In the genomic region with DNA sequence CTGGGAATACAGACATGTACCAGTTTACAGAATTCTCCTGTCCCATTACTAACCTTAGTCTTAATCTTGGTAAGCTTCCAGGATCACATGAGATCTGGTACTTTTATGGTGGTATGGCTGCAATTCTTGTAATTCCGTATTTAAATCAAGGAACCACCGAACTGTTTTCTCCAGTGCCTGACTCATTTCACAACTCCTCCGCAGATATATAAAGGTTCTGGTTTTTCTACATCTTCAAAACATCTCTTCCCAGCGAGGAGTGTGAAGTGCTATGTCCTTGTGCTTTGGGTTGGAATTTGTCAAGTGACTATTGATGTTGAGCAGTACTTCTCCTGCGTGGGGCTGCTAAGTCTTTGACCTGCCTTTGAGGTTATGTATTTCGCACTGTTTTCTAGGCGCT, we compare ENCODE assay signal across 29 mouse cellular contexts. TPM values are rescaled to one million over a fixed set of nuclear protein-coding genes. Genes with fewer than 3 reads are reported as not detected.
DNase-seq lines count a peak whose midpoint lies in the region; ATAC-seq and TF ChIP-seq lines count a peak whose summit lies in the region.
"Had no signal": no experiment of that assay in that cellular context is flagged by ENCODE, and none has a peak within 500 bp of the region (broad histone marks: within the 10 kb centered on the region; RNA-seq: fewer than 3 reads in every experiment).

No protein-coding gene starts in this region.

- no peak for TF ChIP-seq POLR2A in olfactory bulb, adult 2 months (IDR thresholded peaks at IDR 0.05; ENCODE audit: insufficient read depth, low read depth, low read length)
- TF ChIP-seq POLR2A in heart, adult 2 months (IDR thresholded peaks at IDR 0.05; ENCODE audit: insufficient read depth, low read depth, low read length): no peak

- peaks cover 6% of the 10 kb centered on the region for H3K27me3 ChIP-seq in midbrain, embryonic 11.5 days (ENCODE audit: control insufficient read depth, insufficient read depth, low read length)
- H3K27me3 ChIP-seq in midbrain, embryonic 15.5 days (replicated peaks): peaks cover 4% of the 10 kb centered on the region
- H3K27me3 ChIP-seq in heart, adult 2 months (ENCODE audit: control insufficient read depth, insufficient read depth, low read length): no peaks in the 10 kb centered on the region
- H3K27me3 ChIP-seq: CH12.LX had no signal

- WGBS in midbrain, embryonic 11.5 days: 87% methylated on average over 7 of the region's 7 CpGs
- 82% methylated on average over 7 of the region's 7 CpGs for WGBS in midbrain, embryonic 15.5 days
- 65% methylated on average over 7 of the region's 7 CpGs for WGBS in olfactory bulb, adult 2 months
- 85% methylated on average over 7 of the region's 7 CpGs for WGBS in heart, adult 2 months

- no peaks in the 10 kb centered on the region for H3K9me3 ChIP-seq in midbrain, embryonic 11.5 days (ENCODE audit: control insufficient read depth, low read length)
- H3K9me3 ChIP-seq in midbrain, embryonic 15.5 days: no peaks in the 10 kb centered on the region
- H3K9me3 ChIP-seq: embryonic facial prominence, embryonic 12.5 days; embryonic facial prominence, embryonic 15.5 days; G1E; heart, embryonic 10.5 days; heart, embryonic 13.5 days had no signal

- TF ChIP-seq EP300 in heart, adult 2 months (IDR thresholded peaks at IDR 0.05; ENCODE audit: insufficient read depth, low read depth, low read length): no peak

- H3K36me3 ChIP-seq in midbrain, embryonic 11.5 days (ENCODE audit: control insufficient read depth, insufficient read depth, low read length): no peaks in the 10 kb centered on the region
- H3K36me3 ChIP-seq in midbrain, embryonic 15.5 days (replicated peaks): no peaks in the 10 kb centered on the region
- H3K36me3 ChIP-seq in heart, adult 2 months (ENCODE audit: control insufficient read depth, insufficient read depth, low read length): no peaks in the 10 kb centered on the region
- H3K36me3 ChIP-seq: embryonic facial prominence, embryonic 12.5 days; embryonic facial prominence, embryonic 15.5 days; G1E; heart, embryonic 10.5 days; heart, embryonic 13.5 days had no signal

- H3K4me2 ChIP-seq in midbrain, embryonic 11.5 days: no peak overlapping the region
- H3K4me2 ChIP-seq in midbrain, embryonic 15.5 days: no peak overlapping the region
- H3K4me2 ChIP-seq: embryonic facial prominence, embryonic 12.5 days; embryonic facial prominence, embryonic 15.5 days; heart, embryonic 13.5 days; hindbrain, embryonic 14.5 days had no signal

- ATAC-seq in midbrain, embryonic 11.5 days (ENCODE audit: low FRiP score): no peak
- ATAC-seq in midbrain, embryonic 15.5 days (replicated peaks): no peak
- ATAC-seq: forebrain, embryonic 14.5 days; forebrain, postnatal 0 days; hindbrain, postnatal 0 days; inflammation-experienced regulatory T-cells, adult 6 months; Patski had no signal

- H3K27ac ChIP-seq in midbrain, embryonic 11.5 days (ENCODE audit: low read depth, low read length): no peak overlapping the region
- H3K27ac ChIP-seq in midbrain, embryonic 15.5 days: no peak overlapping the region
- 0 out of 2 replicates have a peak overlapping the region, but pooled peaks have one; percentile 37 for H3K27ac ChIP-seq in olfactory bulb, adult 2 months (ENCODE audit: insufficient read depth, low read depth, low read length)
- no peak overlapping the region for H3K27ac ChIP-seq in heart, adult 2 months
- H3K27ac ChIP-seq: embryonic facial prominence, embryonic 12.5 days; embryonic facial prominence, embryonic 15.5 days; heart, embryonic 10.5 days; heart, embryonic 13.5 days; hindbrain, embryonic 14.5 days; hindbrain, postnatal 0 days had no signal

- H3K9ac ChIP-seq in midbrain, embryonic 11.5 days (ENCODE audit: low read length): no peak overlapping the region
- no peak overlapping the region for H3K9ac ChIP-seq in midbrain, embryonic 15.5 days
- no peak overlapping the region for H3K9ac ChIP-seq in heart, adult 2 months (ENCODE audit: low read depth, low read length)
- H3K9ac ChIP-seq: embryonic facial prominence, embryonic 12.5 days; embryonic facial prominence, embryonic 15.5 days; forebrain, postnatal 0 days; heart, embryonic 13.5 days; hindbrain, embryonic 14.5 days had no signal

- H3K4me3 ChIP-seq in midbrain, embryonic 11.5 days (ENCODE audit: low read depth, low read length): no peak overlapping the region
- no peak overlapping the region for H3K4me3 ChIP-seq in midbrain, embryonic 15.5 days
- H3K4me3 ChIP-seq in olfactory bulb, adult 2 months (ENCODE audit: insufficient read depth, low read depth, low read length): no peak overlapping the region
- no peak overlapping the region for H3K4me3 ChIP-seq in heart, adult 2 months
- H3K4me3 ChIP-seq: embryonic facial prominence, embryonic 12.5 days; embryonic facial prominence, embryonic 15.5 days; heart, embryonic 10.5 days; heart, embryonic 13.5 days had no signal

- no peaks in the 10 kb centered on the region for H3K79me2 ChIP-seq in heart, adult 2 months (replicated peaks; ENCODE audit: control insufficient read depth, insufficient read depth, low read length)

- intact Hi-C loops in heart, adult 2 months (cut with DNase I): no loop called here

- H3K4me1 ChIP-seq in midbrain, embryonic 11.5 days (ENCODE audit: control insufficient read depth, insufficient read depth, low read length): no peaks in the 10 kb centered on the region
- H3K4me1 ChIP-seq in midbrain, embryonic 15.5 days: no peaks in the 10 kb centered on the region
- H3K4me1 ChIP-seq in olfactory bulb, adult 2 months (ENCODE audit: control insufficient read depth, insufficient read depth, low read length): peaks cover 4% of the 10 kb centered on the region
- no peaks in the 10 kb centered on the region for H3K4me1 ChIP-seq in heart, adult 2 months (ENCODE audit: control insufficient read depth, insufficient read depth, low read length)
- H3K4me1 ChIP-seq: embryonic facial prominence, embryonic 12.5 days; embryonic facial prominence, embryonic 15.5 days had no signal

- DNase-seq in frontal cortex, adult 2 months (ENCODE audit: extremely low spot score in 1 of 2, low spot score in 1 of 2): peak; percentile 21 to 49
- DNase-seq in frontal cortex, postnatal 10 days (ENCODE audit: low spot score in 2 of 2): no peak
- peak; percentile 2 for DNase-seq in midbrain, embryonic 11.5 days (ENCODE audit: low spot score, missing footprints)
- no peak for DNase-seq in heart, adult 2 months
- DNase-seq: adrenal gland, postnatal 10 days; adrenal gland, postnatal 36 days; B cell, adult 2 months; cerebellum, adult 11 months; cerebellum, adult 2 months; cerebellum, adult 9-11 months; cerebellum, postnatal 25 days; forebrain, postnatal 0 days; gastrocnemius, postnatal 25 days; heart, adult 18-20 months; heart, postnatal 14 days; heart, postnatal 4 days had no signal

- TF ChIP-seq CTCF in olfactory bulb, adult 2 months (IDR thresholded peaks at IDR 0.05; ENCODE audit: insufficient read depth, low read depth, low read length): no peak
- TF ChIP-seq CTCF in heart, adult 2 months (IDR thresholded peaks at IDR 0.05): no peak

RNA-seq across cellular contexts. Expression of a gene that starts 44.6 kb away (rescaled TPM):
- 12.1 and 12.2 TPM in 2 replicates for polyA plus RNA-seq in frontal cortex, adult 2 months (2012; rRNA removed)
- 6.8 and 10.1 TPM in 2 replicates for polyA plus RNA-seq in midbrain, embryonic 11.5 days (2014; fragmentation: Nextera tagmentation; extraction: Ambion mirVana)
- polyA plus RNA-seq in midbrain, embryonic 15.5 days (2015; fragmentation: Nextera tagmentation; extraction: Ambion mirVana): 7.0 and 7.6 TPM in 2 replicates
- not detected in 2 replicates for polyA plus RNA-seq in olfactory bulb, adult 2 months (2012; ENCODE audit: insufficient read depth, insufficient read length, low replicate concordance, missing spikeins)
- total RNA-seq in heart, adult 2 months (2021): 1 to 10 TPM; 3.6 to 4.2 TPM
- polyA plus RNA-seq in heart, adult 2 months (2012; rRNA removed): 1.4 and 2.7 TPM in 2 replicates

Comparison
In these comparisons a context has a peak if more than half of its experiments do, and no peak if none do; other contexts are left out.
1. DNase-seq: peak in frontal cortex, adult 2 months (2 of 2) and midbrain, embryonic 11.5 days (single experiment); none in frontal cortex, postnatal 10 days (0 of 2) and heart, adult 2 months (0 of 2).